ENCODE assay signal across 18 mouse cellular contexts in the genomic region with DNA sequence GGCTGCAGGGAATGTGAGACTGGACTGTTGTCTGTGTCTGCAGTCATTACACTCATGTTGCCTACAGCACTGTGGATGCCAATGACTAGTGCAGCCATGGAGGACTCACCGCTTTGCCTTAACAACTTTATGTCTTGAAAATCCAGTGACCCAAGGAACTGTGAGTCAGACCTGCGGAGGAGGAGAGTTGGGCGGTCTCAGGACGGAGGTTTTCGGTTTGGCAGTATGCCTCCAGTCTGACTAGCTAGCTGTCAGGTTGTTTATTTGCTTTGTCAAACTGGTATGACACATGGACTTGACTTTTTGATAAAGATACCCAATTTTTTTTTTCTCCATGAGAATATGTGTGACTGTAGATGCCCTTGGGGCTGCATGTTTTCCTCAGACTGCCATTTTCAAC. TPM values are rescaled to one million over a fixed set of nuclear protein-coding genes. Genes with fewer than 3 reads are reported as not detected.
DNase-seq lines count a peak whose midpoint lies in the region; ATAC-seq lines count a peak whose summit lies in the region.
"Had no signal": no experiment of that assay in that cellular context is flagged by ENCODE, and none has a peak within 500 bp of the region (broad histone marks: within the 10 kb centered on the region; RNA-seq: fewer than 3 reads in every experiment).

No protein-coding gene starts in this region.

- peak; percentile 72 for DNase-seq in midbrain, embryonic 11.5 days (ENCODE audit: low spot score, missing footprints)
- peak; percentile 55 for DNase-seq in Muller cell, postnatal 12 days (ENCODE audit: inconsistent ontology term)
- peak; percentile 61 for DNase-seq in adrenal gland, postnatal 10 days
- DNase-seq in kidney, postnatal 25 days = peak; percentile 35 to 48
- DNase-seq in liver, embryonic 11.5 days (ENCODE audit: low spot score) = no peak
- DNase-seq in lung, postnatal 36 days = no peak
- no peak for DNase-seq in retina, embryonic 14.5 days (ENCODE audit: low spot score)
- DNase-seq: cerebellum, postnatal 14 days; lung, adult 18-20 months; midbrain, embryonic 14.5 days; right cerebral cortex, postnatal 4 days; thymus, adult 18-20 months had no signal

- ATAC-seq in midbrain, embryonic 11.5 days (ENCODE audit: low FRiP score) = no peak
- ATAC-seq in midbrain, embryonic 15.5 days (replicated peaks) = no peak
- no peak for ATAC-seq in liver, embryonic 11.5 days (replicated peaks; ENCODE audit: low FRiP score)
- ATAC-seq: inflammation-experienced regulatory T-cells, adult 6 months had no signal

- H3K4me3 ChIP-seq in midbrain, embryonic 11.5 days (ENCODE audit: low read depth, low read length) = no peak overlapping the region
- no peak overlapping the region for H3K4me3 ChIP-seq in midbrain, embryonic 15.5 days
- no peak overlapping the region for H3K4me3 ChIP-seq in liver, embryonic 11.5 days (ENCODE audit: low read depth, low read length)
- H3K4me3 ChIP-seq: forebrain, embryonic 10.5 days; limb, embryonic 15.5 days had no signal

- WGBS in midbrain, embryonic 11.5 days = 95% methylated on average over 5 of the region's 5 CpGs
- 94% methylated on average over 5 of the region's 5 CpGs for WGBS in midbrain, embryonic 15.5 days
- WGBS in liver, embryonic 11.5 days = 87% methylated on average over 5 of the region's 5 CpGs

- H3K4me1 ChIP-seq in midbrain, embryonic 11.5 days (ENCODE audit: control insufficient read depth, insufficient read depth, low read length) = no peaks in the 10 kb centered on the region
- H3K4me1 ChIP-seq in midbrain, embryonic 15.5 days = 0 out of 2 replicates have a peak, but pooled peaks cover 4% of the 10 kb centered on the region
- H3K4me1 ChIP-seq in liver, embryonic 11.5 days (replicated peaks; ENCODE audit: control insufficient read depth, insufficient read depth, low read length) = no peaks in the 10 kb centered on the region
- H3K4me1 ChIP-seq: limb, embryonic 15.5 days had no signal

- H3K9me3 ChIP-seq in midbrain, embryonic 11.5 days (ENCODE audit: control insufficient read depth, low read length) = no peaks in the 10 kb centered on the region
- H3K9me3 ChIP-seq in midbrain, embryonic 15.5 days = no peaks in the 10 kb centered on the region
- H3K9me3 ChIP-seq in liver, embryonic 11.5 days (ENCODE audit: control insufficient read depth, low read length) = no peaks in the 10 kb centered on the region
- H3K9me3 ChIP-seq: forebrain, embryonic 10.5 days; limb, embryonic 15.5 days had no signal

- no peak overlapping the region for H3K9ac ChIP-seq in midbrain, embryonic 11.5 days (ENCODE audit: low read length)
- H3K9ac ChIP-seq in midbrain, embryonic 15.5 days = no peak overlapping the region
- H3K9ac ChIP-seq in liver, embryonic 11.5 days (ENCODE audit: low read depth, low read length) = no peak overlapping the region
- H3K9ac ChIP-seq: limb, embryonic 15.5 days had no signal

- no peaks in the 10 kb centered on the region for H3K27me3 ChIP-seq in midbrain, embryonic 11.5 days (ENCODE audit: control insufficient read depth, insufficient read depth, low read length)
- H3K27me3 ChIP-seq in midbrain, embryonic 15.5 days (replicated peaks) = no peaks in the 10 kb centered on the region
- H3K27me3 ChIP-seq in liver, embryonic 11.5 days (replicated peaks; ENCODE audit: control insufficient read depth, insufficient read depth, low read length) = no peaks in the 10 kb centered on the region
- H3K27me3 ChIP-seq: limb, embryonic 15.5 days had no signal

- H3K27ac ChIP-seq in midbrain, embryonic 11.5 days (ENCODE audit: low read depth, low read length) = no peak overlapping the region
- H3K27ac ChIP-seq in midbrain, embryonic 15.5 days = no peak overlapping the region
- no peak overlapping the region for H3K27ac ChIP-seq in liver, embryonic 11.5 days (ENCODE audit: low read depth, low read length)
- H3K27ac ChIP-seq: forebrain, embryonic 10.5 days; limb, embryonic 15.5 days had no signal

- no peak overlapping the region for H3K4me2 ChIP-seq in midbrain, embryonic 11.5 days
- H3K4me2 ChIP-seq in midbrain, embryonic 15.5 days = no peak overlapping the region
- H3K4me2 ChIP-seq in liver, embryonic 11.5 days = no peak overlapping the region
- H3K4me2 ChIP-seq: limb, embryonic 15.5 days had no signal

- H3K36me3 ChIP-seq in midbrain, embryonic 11.5 days (ENCODE audit: control insufficient read depth, insufficient read depth, low read length) = no peaks in the 10 kb centered on the region
- no peaks in the 10 kb centered on the region for H3K36me3 ChIP-seq in midbrain, embryonic 15.5 days (replicated peaks)
- no peaks in the 10 kb centered on the region for H3K36me3 ChIP-seq in liver, embryonic 11.5 days (ENCODE audit: control insufficient read depth, insufficient read depth, low read length)
- H3K36me3 ChIP-seq: limb, embryonic 15.5 days had no signal

RNA-seq across cellular contexts. Expression of a gene that starts 16.6 kb away (rescaled TPM):
- polyA plus RNA-seq in midbrain, embryonic 11.5 days (2014; fragmentation: Nextera tagmentation; extraction: Ambion mirVana) = 7.7 and 8.7 TPM in 2 replicates
- 28.4 and 31.3 TPM in 2 replicates for polyA plus RNA-seq in midbrain, embryonic 15.5 days (2015; fragmentation: Nextera tagmentation; extraction: Ambion mirVana)
- 10 to 100 TPM; 45.0 to 76.2 TPM for total RNA-seq in adrenal gland, postnatal 10 days (2021)
- polyA plus RNA-seq in liver, embryonic 11.5 days (2014; fragmentation: Nextera tagmentation; extraction: Ambion mirVana) = 3.6 and 3.9 TPM in 2 replicates

RNA-seq across cellular contexts. Expression of a gene that starts 59.0 kb away (rescaled TPM):
- polyA plus RNA-seq in midbrain, embryonic 11.5 days (2014; fragmentation: Nextera tagmentation; extraction: Ambion mirVana) = 41.7 and 42.5 TPM in 2 replicates
- polyA plus RNA-seq in midbrain, embryonic 15.5 days (2015; fragmentation: Nextera tagmentation; extraction: Ambion mirVana) = 247 and 248 TPM in 2 replicates
- 10 to 100 TPM; 31.5 to 34.2 TPM for total RNA-seq in adrenal gland, postnatal 10 days (2021)
- polyA plus RNA-seq in liver, embryonic 11.5 days (2014; fragmentation: Nextera tagmentation; extraction: Ambion mirVana) = 0.77 and 1.0 TPM in 2 replicates
- total RNA-seq: granulocyte monocyte progenitor cell, adult 5-6 weeks; hematopoietic stem cell, adult 5-6 weeks had no signal

Comparison
In these comparisons a context has a peak if more than half of its experiments do, and no peak if none do; other contexts are left out.
1. DNase-seq: peak in midbrain, embryonic 11.5 days (single experiment), Muller cell, postnatal 12 days (single experiment), adrenal gland, postnatal 10 days (single experiment) and kidney, postnatal 25 days (2 of 2); none in liver, embryonic 11.5 days (single experiment), lung, postnatal 36 days (single experiment) and retina, embryonic 14.5 days (single experiment).
2. RNA of a gene that starts 59.0 kb away (polyA plus RNA-seq): 247 to 248 TPM in midbrain, embryonic 15.5 days and 41.7 to 42.5 TPM in midbrain, embryonic 11.5 days; 0.77 to 1.0 TPM in liver, embryonic 11.5 days; every median in the first group is over 10 times any median in the second.